Mouse (Mus musculus): Measurements from ENCODE around the gene Dolpp1.

DNA sequence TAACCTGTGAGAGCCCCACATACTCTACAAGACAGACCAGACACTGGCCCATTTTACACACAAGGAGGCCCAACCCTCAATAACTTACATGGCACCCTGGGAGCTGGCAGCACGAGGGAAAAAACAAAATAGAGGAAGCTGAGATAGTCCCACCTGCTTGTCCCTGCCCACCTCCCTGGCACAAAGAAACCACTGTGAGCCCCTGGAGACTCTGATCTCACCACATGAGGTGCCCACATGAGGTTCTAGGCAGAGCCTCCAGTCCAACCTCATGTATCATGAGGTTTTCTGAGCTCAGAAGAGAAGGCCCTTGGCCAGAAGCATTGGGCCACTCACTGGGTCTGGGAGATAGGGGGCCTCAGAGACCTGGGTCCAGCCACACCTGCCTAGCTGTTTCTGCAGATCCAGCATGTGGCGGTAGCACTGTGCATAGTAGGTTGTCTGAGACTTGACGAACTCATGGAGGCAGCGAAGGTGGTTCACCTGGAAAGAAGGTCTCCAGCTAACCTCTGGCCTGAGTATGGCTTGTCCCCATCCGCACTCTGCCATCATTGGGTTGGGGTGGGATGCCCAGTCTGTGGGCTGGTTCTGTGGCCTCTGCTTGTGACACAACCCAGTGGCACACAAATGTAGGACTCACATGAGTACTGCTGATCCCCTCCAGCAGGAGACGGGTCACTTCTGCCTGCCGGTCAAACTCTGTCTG, 45.9 kb upstream of the Dolpp1 start:
- no peak for TF ChIP-seq MAZ (IDR thresholded peaks at IDR 0.05; ENCODE audit: low read depth, low read length)
- TF ChIP-seq SIN3A (IDR thresholded peaks at IDR 0.05; ENCODE audit: low read length), result no peak
- TF ChIP-seq ZC3H11A (IDR thresholded peaks at IDR 0.05; ENCODE audit: low read depth, low read length), result no peak
- TF ChIP-seq E2F4 (IDR thresholded peaks at IDR 0.05; ENCODE audit: insufficient replicate concordance, low read depth, low read length), result no peak
- TF ChIP-seq CTCF (conservative IDR thresholded peaks at IDR 0.05 in 1 of 2, IDR thresholded peaks at IDR 0.05 in 1 of 2; ENCODE audit: low read depth in 2 of 2, low read length in 2 of 2), result no peak
- no peak for TF ChIP-seq USF1 (IDR thresholded peaks at IDR 0.05; ENCODE audit: low read depth, low read length)
- TF ChIP-seq ZMIZ1 (IDR thresholded peaks at IDR 0.05; ENCODE audit: low read depth, low read length), result no peak
- no peak for TF ChIP-seq UBTF (IDR thresholded peaks at IDR 0.05; ENCODE audit: low read depth, low read length)
- no peak for TF ChIP-seq POLR2A (IDR thresholded peaks at IDR 0.05; ENCODE audit: low read depth, low read length)
- no peak for TF ChIP-seq EP300 (IDR thresholded peaks at IDR 0.05; ENCODE audit: low read length)
- TF ChIP-seq ZNF384 (IDR thresholded peaks at IDR 0.05; ENCODE audit: low read depth, low read length), result no peak
- TF ChIP-seq CHD1 (IDR thresholded peaks at IDR 0.05; ENCODE audit: low read depth, low read length), result no peak
- no peak for TF ChIP-seq MAFK (IDR thresholded peaks at IDR 0.05; ENCODE audit: insufficient replicate concordance, low read length)
